Mouse (Mus musculus) Muller cell, postnatal 12 days (primary cell): ENCODE results near the gene Dtx3.
A peak's percentile ranks its signal among the peaks of the same experiment; 100 is the strongest.
"Not testable (repeated sequence)": the region's sequence is repeated elsewhere in the genome, so short reads cannot be mapped to it uniquely, and the experiment has no call there.

Experiments used
- DNase-seq: peaks from one replicate; pipeline ENCODE4 v3.0.0-alpha.2; 2015; ENCODE audit errors: inconsistent ontology term

Dtx3 gene

DNA sequence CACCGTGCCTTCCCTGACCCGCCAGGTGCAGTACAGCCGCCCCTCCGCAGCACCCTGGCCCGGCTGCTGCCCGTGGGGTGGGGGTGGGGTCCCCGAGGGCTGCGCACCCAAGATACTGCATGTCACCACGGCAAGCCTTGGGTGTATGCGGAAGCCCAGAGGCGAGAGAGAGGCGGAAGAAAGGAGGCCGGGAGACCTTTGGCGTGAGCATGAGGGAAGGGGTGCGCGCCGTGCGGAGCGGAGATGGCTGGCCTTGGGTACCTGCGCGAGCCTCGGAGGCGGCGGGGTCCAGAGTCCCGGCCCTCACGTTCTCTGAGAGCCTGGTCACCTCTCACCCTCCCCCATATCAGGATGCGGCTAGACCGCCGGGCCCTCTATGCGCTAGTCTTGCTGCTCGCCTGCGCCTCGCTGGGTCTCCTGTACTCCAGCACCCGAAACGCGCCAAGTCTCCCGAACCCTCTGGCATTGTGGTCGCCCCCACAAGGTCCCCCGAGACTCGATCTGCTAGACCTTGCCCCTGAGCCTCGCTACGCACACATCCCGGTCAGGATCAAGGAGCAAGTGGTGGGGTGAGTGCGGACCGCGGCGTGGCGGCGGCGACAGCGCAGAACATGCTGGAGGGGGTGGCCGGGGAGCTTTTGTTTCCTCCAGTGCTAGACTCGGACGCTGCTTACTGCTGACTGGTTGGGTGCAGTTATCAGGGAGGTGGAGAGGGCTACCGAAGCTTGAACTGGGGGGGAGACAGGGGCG is 29.7 kb downstream of the Dtx3 start:
- DNase-seq: peak; percentile 70

DNA sequence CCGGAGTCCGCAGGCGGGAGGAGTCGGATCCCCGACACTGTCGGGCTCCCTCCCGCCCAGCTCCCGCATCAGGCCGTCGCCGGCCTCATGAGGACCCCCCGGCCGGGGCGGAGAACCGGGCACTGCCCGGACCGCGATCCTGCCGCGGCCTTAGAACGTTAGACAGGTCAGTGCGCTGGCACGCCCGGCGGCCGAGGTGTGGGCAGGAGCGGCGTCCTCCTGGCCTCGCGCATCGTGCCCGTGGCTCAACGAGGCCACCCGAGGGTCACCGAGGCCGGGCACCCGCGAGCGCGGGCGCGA is 30.2 kb downstream of the Dtx3 start:
- DNase-seq: no peak

DNA sequence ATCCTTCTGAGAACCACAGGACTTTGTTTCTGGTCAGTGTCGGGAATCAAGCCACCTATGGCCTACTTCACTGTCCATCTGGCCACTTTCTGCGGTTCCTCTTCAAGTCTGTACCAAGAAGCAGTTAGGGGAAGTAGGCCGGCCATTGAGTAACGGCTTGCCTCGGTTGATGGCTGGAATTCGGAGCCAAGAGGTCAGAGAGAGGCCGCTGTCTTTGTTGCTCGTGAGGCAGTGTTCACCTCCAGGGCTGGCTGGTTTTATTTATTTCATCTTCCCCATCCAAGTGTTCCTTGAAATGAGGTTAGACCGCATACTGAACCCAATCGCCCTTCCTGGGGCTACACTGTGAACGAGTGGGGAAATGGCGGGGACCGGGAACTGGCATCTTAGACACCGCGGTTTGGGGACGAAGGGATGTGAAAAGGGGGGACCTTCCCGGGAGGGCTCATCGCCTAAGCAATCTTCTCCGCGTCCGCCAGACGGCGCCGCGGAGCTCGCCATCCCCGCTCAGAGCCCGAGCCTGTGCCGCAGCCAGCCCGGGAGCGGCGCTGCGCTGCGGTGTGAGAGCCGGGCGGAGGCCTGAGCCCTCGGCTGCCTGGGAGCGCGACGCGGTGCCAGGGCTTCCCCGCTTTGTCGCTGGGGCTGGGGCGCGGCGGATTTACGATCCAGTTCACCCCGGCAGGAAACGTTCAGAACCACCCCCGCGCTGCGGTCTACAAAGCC is 30.7 kb downstream of the Dtx3 start, which contains the start of gene B4galnt1:
B4galnt1 (plus strand) TSS at position 595 of the 723 bp plus-strand sequence.
- DNase-seq: peak; percentile 91

DNA sequence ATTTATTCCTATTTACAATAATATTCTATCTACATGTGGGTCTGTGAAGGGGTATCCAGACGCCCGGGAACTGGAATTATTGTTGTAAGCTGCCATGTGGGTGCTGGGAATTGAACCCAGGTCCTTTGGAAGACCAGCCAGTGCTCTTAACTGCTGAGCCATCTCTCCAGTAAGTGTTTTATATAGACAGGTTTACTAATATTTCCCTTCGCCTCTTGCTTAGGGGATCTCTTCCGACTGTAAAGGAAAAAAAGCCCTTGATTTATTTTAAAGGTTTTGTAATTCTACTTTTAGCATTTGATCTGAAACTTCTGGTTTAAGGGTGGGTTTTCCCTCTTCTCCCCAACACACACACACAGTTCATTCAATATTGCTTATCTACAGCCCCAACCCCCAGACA is 31.3 kb downstream of the Dtx3 start:
- no peak for DNase-seq

DNA sequence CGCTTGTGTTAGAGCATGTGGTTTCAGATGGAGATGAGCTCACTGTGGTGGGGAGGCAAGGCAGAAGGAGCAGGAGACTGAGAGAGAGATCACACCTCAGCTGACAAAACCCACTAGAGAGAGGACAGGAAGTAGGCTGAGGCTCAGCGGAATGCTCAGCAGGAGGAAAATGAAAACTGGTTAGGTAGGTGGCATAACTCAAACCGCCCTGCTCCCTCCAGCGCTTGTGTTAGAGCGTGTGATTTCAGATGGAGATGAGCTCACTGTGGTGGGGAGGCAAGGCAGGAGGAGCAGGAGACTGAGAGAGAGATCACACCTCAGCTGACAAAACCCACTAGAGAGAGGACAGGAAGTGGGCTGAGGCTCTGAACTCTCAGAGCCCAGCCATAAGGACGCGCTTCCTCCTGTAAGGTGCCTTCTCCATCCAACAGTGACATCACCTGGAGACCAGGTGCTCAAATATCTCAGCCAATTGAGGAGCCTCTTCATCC is 32.7 kb downstream of the Dtx3 start:
- DNase-seq: not testable (repeated sequence)

DNA sequence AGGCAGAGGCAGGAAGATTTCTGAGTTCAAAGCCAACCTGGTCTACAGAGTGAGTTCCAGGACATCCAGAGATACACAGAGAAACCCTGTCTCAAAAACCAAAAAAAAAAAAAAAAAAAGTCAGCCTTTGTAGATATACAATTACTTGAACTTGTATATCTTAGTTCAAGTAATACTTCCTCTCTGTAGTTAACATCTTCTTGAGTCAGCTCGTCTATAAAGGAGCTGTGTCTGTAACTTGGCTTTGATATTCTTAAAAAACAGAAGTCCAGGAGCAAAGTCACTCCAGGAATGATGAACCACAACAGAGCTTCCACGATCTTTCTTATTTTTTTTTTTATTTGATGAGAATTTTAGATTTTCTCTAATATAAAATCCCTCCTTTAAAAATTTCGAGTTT is 34.8 kb downstream of the Dtx3 start:
- DNase-seq: no peak

DNA sequence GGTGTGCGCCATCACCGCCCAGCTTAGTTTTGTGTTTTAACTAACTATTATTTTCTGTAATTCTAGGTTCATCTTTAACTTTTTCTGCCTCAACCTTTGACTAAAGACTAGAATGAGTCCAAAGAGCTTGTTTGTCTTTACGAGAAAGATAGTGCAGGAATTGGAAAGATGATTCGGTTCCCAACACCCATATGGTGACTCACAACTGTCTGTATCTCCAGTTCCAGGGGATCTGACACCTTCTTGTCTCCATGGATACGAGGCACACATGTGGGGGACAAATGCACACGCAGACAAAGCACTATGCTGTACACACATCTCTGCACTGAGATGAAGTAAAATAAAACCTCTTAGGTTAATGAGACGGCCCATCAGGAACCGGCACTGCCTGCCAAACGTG is 35.4 kb downstream of the Dtx3 start:
- DNase-seq: no peak

DNA sequence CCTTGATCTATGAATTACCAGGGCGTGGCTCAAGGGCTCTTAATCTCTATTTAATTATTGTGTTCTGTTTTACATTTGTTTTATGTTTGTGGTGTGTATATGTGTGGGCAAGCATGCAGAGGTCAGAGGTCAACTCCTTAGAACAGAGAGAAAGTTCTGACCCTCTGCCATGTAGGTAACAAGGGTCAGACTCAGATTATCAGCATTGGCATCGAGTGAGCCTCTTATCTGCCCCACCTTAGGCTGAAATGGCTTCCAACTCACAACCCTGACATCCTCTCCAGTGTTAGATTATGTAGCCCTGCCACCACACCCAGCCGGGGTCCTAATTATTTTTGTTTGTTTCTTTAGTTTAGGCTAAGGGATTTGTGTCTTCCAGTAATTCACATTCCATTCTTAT is 37.1 kb downstream of the Dtx3 start:
- no peak for DNase-seq

DNA sequence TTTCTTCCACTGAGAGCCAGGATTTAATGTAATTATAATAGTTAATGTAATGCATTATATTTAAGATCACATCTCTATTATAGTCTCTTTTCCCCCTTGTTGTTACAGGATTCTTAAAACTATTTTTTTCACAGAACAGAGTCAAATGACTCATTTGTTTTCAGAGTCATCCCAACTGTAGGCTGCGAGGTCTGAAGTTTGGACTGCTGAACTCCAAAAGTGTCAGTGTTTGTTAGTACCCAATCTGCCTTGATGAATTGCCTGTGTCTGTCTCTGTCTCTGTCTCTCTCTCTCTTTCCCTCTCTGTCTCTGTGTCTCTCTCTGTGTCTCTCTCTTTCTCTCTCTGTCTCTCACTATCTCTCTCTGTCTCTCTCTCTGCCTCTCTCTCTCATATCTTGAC is 39.0 kb downstream of the Dtx3 start:
- DNase-seq: no peak

DNA sequence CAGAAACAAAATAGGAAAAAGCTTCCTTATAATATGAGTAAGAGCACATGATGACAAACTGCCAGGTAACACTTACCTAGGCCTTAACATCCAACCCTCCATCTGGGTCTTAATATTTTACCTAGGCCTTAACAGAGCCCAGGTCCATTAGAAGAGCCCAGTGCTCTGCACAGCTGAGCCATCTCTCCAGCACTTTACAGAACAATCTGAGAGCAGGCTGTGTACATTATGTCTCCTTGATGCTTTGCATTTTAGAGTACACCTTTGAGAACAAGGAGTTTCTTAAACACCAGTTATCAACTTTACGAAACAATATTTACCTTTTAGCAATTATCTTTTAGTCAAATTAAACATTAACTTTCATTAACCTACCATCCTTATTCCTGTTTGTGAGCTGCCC is 39.4 kb downstream of the Dtx3 start:
- DNase-seq: no peak

DNA sequence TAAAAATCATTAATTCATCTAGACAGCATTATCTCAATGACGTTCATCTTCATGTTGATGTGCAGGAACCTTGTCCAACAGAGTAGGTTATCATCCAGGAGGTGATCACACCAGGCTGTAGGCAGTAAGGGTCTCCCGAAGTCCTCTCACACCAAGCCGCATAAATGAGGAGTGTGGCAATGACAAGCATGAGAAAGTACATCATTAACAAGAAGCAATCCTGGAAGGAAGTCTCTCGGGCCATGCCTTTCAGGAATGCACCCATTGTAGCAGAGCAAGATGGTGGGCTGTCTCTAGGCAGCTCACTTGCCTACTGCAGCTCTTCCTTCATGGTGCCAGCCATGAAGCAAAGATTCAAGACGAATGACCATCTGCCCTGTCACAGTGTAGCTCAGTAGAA is 40.9 kb downstream of the Dtx3 start:
- DNase-seq: no peak

DNA sequence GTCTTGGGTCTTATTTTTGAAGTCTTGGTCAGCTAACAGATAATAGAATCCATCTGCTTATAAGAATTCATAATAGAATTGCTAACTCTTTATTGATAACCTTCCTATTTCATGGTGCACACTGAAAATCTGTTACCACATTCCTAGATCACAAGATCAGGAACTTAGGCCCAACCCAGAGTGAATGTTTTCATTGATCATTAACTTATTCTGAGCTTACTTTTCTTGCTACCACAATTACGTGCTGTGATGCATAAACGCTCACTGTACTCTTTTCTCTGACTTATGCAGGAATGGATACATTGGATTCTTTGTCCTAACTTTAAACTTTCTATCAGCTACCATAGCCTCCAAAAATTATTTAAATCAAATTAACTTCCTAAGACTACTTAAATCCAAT is 41.3 kb downstream of the Dtx3 start:
- no peak for DNase-seq

DNA sequence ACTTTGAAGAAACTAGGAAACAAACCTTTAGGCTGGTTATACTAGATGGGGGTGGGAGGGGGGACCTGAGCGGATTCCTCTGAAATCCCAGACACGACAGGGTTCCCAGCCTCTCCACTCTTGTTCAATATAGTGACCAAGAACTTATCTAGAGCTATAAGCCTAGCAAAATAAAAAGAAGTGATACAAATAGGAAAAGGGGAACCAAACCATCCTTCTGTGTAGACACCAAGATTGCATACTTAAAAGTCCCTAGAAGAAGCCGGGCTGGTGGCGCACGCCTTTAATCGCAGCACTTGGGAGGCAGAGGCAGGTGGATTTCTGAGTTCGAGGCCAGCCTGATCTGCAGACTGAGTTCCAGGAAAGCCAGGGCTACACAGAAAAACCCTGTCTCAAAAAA is 42.2 kb downstream of the Dtx3 start:
- DNase-seq: no peak

DNA sequence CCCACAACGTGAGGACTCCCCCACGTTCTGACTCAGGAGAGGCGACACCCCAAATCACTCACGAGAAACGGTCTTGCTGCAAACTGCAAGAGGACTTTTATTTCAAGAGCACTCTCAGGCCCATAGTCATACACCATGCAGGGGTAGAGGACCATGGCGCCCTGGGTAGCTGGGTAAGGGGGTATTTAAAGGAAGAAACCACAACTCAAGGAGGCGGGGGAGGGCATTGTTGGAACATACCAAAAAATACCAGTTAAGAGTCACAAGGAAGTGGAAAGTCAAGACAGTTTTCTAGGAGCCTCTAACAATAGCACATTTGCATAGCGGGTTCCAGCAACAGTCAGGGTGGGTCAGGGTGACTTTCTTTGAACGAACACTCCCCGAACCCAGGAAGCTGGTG is 43.0 kb downstream of the Dtx3 start:
- DNase-seq: not testable (repeated sequence)

DNA sequence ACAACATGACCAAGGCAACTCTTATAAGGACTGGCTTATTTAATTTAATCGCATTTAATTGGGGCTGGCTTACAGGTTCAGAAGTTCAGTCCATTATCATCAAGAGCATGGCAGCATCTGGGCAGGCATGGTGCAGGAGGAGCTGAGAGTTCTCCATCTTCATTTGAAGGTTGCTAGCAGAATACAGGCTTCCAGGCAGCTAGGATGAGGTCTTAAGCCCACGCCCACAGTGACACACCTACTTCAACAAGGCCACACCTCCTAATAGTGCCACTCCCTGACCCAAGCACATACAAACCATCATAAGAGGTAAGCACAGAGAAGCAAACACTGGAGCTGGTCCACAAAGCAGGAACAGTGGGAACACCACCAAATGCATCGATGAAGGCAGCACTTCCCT is 44.3 kb downstream of the Dtx3 start:
- DNase-seq: not testable (repeated sequence)

DNA sequence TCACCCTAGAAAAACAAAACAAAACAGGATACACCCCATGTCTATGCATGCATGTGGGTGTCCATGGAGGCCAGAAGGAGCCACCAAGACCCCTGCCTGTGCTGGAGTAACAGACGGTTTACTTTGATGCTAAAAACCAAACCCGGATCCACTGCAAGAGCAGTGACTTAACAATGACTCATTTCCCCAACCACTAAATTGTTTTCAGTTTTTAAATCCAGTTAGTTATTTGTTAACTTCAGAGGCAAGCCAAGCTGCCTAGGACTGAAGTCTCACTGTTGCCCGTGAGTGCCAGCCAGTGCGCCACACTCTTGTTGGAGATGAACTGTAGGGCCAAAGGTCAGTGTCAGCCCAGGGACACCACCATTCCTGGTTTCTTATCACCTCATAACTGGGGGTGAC is 45.1 kb downstream of the Dtx3 start:
- DNase-seq: no peak

DNA sequence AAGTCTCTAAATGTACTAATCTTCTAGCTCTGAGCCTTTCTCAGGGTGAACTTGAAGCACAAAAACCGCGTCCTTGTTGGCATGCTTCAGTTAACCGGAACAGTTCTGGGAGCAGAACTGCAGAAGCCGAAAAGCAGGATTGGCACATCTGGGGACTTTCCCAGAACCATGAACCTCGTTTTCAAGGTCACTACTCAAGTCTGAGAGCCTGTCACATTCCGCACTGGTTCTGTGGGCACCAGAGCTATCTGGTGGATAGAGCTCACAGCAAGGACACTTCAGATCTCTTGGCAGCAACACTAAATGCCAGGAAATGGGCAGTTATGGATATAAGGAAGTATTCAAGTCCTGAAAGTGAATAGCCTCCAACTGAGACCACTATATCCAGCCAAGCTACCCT is 48.4 kb downstream of the Dtx3 start:
- DNase-seq: no peak

DNA sequence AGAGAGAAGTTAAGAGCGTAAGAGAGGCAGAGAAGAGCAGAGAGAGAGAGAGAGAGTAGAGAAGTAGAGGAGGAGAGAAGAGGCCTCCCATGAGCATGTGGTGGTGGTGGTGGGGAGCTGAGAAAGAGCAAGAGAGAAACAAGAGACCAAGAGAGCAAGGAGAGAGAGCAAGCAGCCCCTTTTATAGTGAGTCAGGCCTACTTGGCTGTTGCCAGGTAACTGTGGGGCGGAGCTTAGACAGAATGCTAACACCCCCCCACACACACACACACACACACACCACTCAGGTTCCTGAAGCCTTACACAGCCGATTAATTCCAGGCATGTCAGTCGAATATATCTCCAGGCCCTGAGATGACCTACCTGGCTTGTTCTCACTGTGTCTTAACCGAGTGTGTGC is 50.2 kb downstream of the Dtx3 start:
- no peak for DNase-seq

DNA sequence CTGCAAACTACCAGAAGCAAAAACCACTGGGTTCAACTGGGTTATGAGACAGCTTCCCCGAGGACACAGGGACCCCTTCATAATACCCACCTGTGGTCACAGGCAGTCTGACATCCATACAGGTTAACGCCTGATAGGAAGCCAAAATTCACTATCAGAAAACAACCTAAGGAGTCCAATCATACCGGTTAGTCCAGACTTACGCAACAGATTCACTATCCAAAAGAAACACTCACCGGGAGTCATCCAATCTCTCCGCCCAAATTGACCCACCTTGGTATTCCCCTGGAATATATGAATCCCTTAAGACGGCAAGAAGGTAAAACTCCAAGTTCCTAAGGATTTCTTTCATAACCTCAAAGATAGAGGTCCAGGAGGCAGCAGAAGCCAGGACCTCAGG is 51.0 kb downstream of the Dtx3 start:
- DNase-seq: no peak

DNA sequence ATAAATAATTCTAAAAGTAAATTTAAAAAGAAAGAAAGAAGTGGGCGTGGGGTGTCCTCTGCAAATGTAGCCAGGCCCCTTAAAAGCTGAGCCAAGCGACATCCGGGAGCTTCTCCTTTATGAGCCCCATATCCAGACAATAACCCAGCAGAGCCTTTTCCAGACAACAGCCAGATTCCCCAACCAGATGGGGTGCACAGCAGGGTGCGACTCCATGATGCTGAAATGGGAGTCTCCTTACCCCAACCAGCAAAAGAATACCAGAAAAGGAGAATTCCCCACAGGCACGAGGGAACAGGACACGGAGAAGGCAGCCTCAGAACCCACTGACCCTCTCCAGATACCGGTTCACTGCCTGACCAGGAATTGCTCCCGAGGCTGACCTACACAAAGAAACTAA is 52.3 kb downstream of the Dtx3 start:
- DNase-seq: no peak

DNA sequence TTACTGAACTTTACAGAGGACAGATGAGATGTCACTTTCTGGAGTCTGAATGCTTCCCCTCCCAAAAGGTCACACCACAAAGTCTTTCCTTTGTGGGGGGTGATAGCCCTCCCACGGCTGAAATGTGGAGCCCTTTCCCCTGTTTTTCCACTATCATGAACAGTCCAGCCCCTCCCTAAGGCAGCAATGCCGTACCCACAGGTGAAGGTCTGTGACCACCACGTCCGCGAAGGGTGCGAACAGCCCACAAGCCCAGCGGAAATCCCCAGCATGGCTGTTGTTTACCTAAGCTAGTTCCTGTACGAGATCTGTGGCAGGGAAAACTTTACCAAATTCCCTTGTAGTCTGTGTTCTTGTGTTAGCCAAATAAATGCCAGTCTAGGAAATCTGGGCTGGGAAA is 54.0 kb downstream of the Dtx3 start:
- DNase-seq: no peak

DNA sequence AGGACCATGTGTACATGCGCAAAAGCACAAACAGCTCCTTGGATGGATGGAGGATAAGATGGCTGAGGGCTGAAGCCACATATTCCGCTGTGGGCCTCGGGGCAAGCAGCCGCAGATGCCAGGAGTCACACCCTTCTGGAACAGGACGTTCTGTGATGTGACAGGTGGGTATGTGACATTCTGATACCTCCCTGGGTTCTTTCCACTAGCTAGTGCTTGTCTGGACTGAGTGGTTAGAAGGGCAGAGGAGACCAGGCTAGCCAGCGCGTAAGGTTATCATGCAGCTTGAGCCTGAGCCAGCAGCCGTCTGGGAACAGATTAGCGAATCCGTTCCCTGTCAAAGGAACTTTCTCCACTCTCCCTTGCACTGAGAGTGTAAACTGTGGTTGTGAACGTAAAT is 54.6 kb downstream of the Dtx3 start:
- DNase-seq: no peak
